Mouse (Mus musculus): ENCODE measurements around the gene Ifi202b. TPM values are rescaled to one million over a fixed set of nuclear protein-coding genes. Genes with fewer than 3 reads are reported as not detected.
"Not testable (repeated sequence)": the region's sequence is repeated elsewhere in the genome, so short reads cannot be mapped to it uniquely, and the experiment has no call there.

Ifi202b gene
- polyA plus RNA-seq, 1 experiment from 2014 or later = 0.07 TPM

DNA sequence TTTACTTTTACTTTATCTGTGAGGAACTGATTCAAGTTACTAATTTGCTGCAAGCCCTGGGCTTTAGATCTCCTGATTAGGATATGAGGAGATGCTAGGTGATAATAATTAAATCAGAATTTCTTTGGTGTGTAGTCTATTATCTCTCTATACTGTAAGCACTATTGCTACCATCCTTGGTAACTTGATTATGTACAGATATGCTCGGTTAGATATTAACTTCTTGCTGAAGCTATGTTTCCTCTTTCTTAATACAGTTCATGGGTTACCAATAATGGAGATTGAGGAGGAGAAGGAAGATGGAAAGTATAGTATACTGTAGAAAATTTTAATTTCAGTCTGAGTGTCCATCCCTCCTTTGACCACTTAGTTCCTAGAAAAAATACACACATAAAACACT lies 29.0 kb downstream of the Ifi202b start:
- no peaks in the 10 kb centered on the region for H3K36me3 ChIP-seq (ENCODE audit: insufficient read depth, low read length)
- TF ChIP-seq CTCF (IDR thresholded peaks at IDR 0.05) = no peak
- no peak for TF ChIP-seq EP300 (IDR thresholded peaks at IDR 0.05)
- DNase-seq (ENCODE audit: low spot score) (no peak), ATAC-seq (no peak)
- H3K4me2 ChIP-seq (replicated peaks; ENCODE audit: low read depth, low read length) = no peak overlapping the region
- H3K4me3 ChIP-seq (ENCODE audit: low read depth, low read length) = no peak overlapping the region
- 82% methylated on average over 1 of the region's 1 CpGs for WGBS
- H3K9ac ChIP-seq (replicated peaks; ENCODE audit: low read depth) = no peak overlapping the region
- H3K27ac ChIP-seq (ENCODE audit: low read length) = no peak overlapping the region
- H3K27me3 ChIP-seq (replicated peaks; ENCODE audit: insufficient read depth, low read length) = no peaks in the 10 kb centered on the region
- no peaks in the 10 kb centered on the region for H3K9me3 ChIP-seq (ENCODE audit: low read length)
- no peaks in the 10 kb centered on the region for H3K4me1 ChIP-seq (ENCODE audit: insufficient read depth, low read depth, low read length)

DNA sequence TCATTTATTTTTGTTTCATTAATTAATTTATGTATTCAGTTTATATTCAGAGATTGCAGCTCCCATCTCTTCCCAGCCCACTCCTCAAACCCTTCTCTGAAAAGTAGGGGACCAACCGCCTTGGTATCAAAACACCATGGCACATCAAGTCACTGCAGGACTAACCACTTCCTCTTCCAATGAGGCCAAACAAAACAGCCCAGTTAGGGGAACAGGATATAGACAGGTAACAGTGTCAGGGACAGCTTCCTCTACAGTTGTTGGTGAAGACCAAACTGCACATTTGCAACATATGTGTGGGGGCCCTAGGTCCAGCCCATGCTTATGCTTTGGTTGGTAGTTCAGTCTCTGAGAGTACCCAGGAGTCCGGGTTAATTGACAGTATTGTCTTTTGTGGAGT lies 33.5 kb downstream of the Ifi202b start:
- not testable (repeated sequence) for H3K4me3 ChIP-seq (ENCODE audit: low read depth, low read length); H3K4me2 ChIP-seq (replicated peaks; ENCODE audit: low read depth, low read length); H3K4me1 ChIP-seq (ENCODE audit: insufficient read depth, low read depth, low read length); DNase-seq (ENCODE audit: low spot score); H3K36me3 ChIP-seq (ENCODE audit: insufficient read depth, low read length); H3K9me3 ChIP-seq (ENCODE audit: low read length); H3K9ac ChIP-seq (replicated peaks; ENCODE audit: low read depth); H3K27me3 ChIP-seq (replicated peaks; ENCODE audit: insufficient read depth, low read length); H3K27ac ChIP-seq (ENCODE audit: low read length); ATAC-seq
- 63% methylated on average over 2 of the region's 2 CpGs for WGBS

DNA sequence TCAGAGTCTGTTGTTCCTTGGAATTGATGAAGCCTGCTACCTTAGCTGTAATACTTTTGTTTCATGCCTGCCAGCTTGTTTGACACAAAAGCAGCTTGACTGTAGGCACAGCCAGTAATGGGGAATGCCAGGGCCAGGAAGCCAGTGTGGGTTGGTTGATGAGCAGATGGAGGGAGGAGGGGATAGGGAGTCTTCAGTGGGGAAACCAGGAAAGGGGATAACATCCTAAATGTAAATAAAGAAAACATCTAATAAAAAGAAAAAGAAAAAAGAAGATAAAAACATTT lies 39.8 kb downstream of the Ifi202b start:
- not testable (repeated sequence) for H3K27ac ChIP-seq (ENCODE audit: low read length); H3K27me3 ChIP-seq (replicated peaks; ENCODE audit: insufficient read depth, low read length); H3K4me2 ChIP-seq (replicated peaks; ENCODE audit: low read depth, low read length); H3K36me3 ChIP-seq (ENCODE audit: insufficient read depth, low read length); H3K9ac ChIP-seq (replicated peaks; ENCODE audit: low read depth); DNase-seq (ENCODE audit: low spot score); H3K4me3 ChIP-seq (ENCODE audit: low read depth, low read length); H3K9me3 ChIP-seq (ENCODE audit: low read length); H3K4me1 ChIP-seq (ENCODE audit: insufficient read depth, low read depth, low read length); ATAC-seq

DNA sequence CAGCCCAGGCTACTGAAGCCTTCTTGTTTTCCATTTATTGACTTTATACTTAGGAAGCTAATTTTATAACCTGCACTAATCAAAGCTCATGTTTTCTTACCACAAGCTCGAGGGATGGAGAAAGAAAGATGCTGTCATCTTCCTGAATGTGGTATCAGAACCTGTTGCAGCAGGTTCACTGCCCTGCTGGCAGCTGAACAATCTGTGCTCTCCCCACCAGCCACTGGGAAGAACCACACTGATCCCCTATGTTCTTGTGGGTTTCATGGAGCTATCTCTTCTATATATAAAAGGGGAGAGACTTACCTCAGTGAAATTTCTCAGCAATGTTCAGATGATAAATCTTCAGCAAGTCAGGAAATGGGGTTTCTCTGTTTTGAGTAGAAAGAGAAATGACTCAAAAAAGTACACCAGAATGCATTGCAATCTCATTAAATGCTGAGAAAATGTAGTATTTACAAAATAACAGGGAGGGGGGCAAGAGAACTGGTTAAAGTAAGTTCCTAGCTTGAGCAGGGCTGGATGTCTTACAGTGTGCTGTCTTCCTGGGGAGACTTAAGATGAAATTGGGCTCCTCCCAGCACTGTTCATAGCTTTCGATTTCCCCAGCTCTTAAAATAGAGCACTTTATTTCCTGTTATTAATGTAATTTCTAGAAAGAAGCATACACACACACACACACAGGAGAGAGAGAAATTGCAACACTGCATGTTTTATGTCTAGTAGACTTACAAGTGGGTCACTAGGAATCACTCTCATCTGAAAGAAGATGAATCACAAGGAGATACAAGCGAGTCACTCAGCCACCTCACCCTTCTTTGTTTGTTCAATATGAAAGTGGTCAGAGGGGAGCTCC lies 40.4 kb downstream of the Ifi202b start, which contains the start of the genes Mndal and Ifi203:
Gene Mndal (minus strand): TSS at position 568 of the 856 bp plus-strand sequence.
Gene Ifi203 (minus strand): TSS at position 749 of the 856 bp plus-strand sequence.
- 36% methylated on average over 3 of the region's 3 CpGs for WGBS
- H3K4me1 ChIP-seq (ENCODE audit: insufficient read depth, low read depth, low read length); H3K4me2 ChIP-seq (replicated peaks; ENCODE audit: low read depth, low read length); H3K36me3 ChIP-seq (ENCODE audit: insufficient read depth, low read length); H3K9me3 ChIP-seq (ENCODE audit: low read length); H3K4me3 ChIP-seq (ENCODE audit: low read depth, low read length); DNase-seq (ENCODE audit: low spot score); H3K9ac ChIP-seq (replicated peaks; ENCODE audit: low read depth); H3K27me3 ChIP-seq (replicated peaks; ENCODE audit: insufficient read depth, low read length); H3K27ac ChIP-seq (ENCODE audit: low read length); ATAC-seq: not testable (repeated sequence)

DNA sequence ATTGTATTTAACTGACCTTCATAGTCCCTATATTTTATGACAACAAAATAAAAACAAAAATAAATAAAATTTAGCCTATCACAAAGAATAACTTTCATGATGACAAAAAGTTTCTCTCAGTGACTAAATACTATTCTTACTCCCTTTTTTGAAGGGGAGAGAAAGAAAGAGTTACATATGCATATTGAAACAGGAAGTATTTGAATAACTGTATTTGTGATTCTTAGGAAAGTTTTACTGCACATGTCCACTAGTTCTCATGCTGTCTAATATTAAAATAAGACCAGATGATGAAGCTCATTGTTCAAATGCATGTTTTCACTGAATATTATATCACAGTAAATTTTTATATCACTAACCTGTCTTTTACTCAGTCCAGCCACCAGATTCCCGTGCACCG lies 41.0 kb downstream of the Ifi202b start:
- H3K27ac ChIP-seq (ENCODE audit: low read length); H3K27me3 ChIP-seq (replicated peaks; ENCODE audit: insufficient read depth, low read length); H3K4me1 ChIP-seq (ENCODE audit: insufficient read depth, low read depth, low read length); H3K4me3 ChIP-seq (ENCODE audit: low read depth, low read length); H3K36me3 ChIP-seq (ENCODE audit: insufficient read depth, low read length); H3K4me2 ChIP-seq (replicated peaks; ENCODE audit: low read depth, low read length); H3K9ac ChIP-seq (replicated peaks; ENCODE audit: low read depth); H3K9me3 ChIP-seq (ENCODE audit: low read length); DNase-seq (ENCODE audit: low spot score); ATAC-seq: not testable (repeated sequence)
- WGBS = 75% methylated on average over 2 of the region's 2 CpGs

DNA sequence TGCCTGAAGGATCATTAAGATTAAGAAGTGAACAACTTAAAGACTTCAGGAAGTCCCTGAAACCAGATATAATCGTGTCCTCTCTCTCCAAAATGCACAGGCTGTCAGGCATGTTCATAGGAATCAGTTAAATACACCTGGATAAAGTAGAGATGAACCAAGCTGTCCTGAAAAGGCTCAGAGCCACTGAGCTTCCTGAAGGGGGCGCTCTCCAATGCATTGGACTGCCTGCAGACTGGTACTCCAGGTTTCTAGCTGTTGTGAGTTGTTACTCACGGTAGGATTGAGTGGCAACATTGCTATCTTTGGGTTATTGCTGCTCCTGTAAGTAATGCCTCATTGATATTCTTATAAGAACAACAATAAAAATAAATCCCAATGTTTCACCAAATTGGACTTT lies 63.3 kb downstream of the Ifi202b start:
- WGBS = 59% methylated on average over 2 of the region's 3 CpGs
- ATAC-seq = not testable (repeated sequence)

DNA sequence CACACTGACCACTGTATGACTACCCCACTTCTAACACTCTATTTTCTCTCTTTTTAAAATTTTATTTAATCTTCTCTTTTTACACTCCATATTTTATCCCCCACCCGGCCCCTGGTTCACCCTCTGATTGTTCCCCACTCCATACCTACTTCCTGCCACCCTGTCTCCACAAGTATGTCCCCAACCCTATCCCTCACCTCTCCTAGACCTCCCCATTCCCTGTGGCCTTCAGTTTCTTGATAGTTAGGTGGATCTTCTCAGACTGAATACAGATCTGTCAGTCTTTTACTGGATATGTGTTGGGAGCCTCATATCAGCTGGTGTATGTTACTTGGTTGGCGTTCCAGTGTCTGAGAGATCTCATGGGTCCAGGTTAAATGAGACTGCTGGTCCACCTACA lies 68.0 kb downstream of the Ifi202b start:
- Histone ChIP-seq H3K36me3 (ENCODE audit: insufficient read depth, low read length) (no peaks in the 10 kb centered on the region), H3K27me3 (replicated peaks; ENCODE audit: insufficient read depth, low read length) (no peaks in the 10 kb centered on the region), H3K4me3 (ENCODE audit: low read depth, low read length) (no peak overlapping the region), H3K27ac (ENCODE audit: low read length) (no peak overlapping the region), H3K4me2 (replicated peaks; ENCODE audit: low read depth, low read length) (no peak overlapping the region), H3K9ac (replicated peaks; ENCODE audit: low read depth) (no peak overlapping the region), H3K4me1 (ENCODE audit: insufficient read depth, low read depth, low read length) (no peaks in the 10 kb centered on the region), H3K9me3 (ENCODE audit: low read length) (no peaks in the 10 kb centered on the region)
- 71% methylated on average over 2 of the region's 2 CpGs for WGBS
- ATAC-seq = no peak
- TF ChIP-seq CTCF (IDR thresholded peaks at IDR 0.05) (no peak), EP300 (IDR thresholded peaks at IDR 0.05) (no peak)
- no peak for DNase-seq (ENCODE audit: low spot score)

More for the DNA sequence above, 63.3 kb downstream of the Ifi202b start:
- H3K27ac ChIP-seq (ENCODE audit: low read length); H3K4me3 ChIP-seq (ENCODE audit: low read depth, low read length); H3K4me1 ChIP-seq (ENCODE audit: insufficient read depth, low read depth, low read length); H3K9me3 ChIP-seq (ENCODE audit: low read length); DNase-seq (ENCODE audit: low spot score); H3K9ac ChIP-seq (replicated peaks; ENCODE audit: low read depth); H3K36me3 ChIP-seq (ENCODE audit: insufficient read depth, low read length); H3K4me2 ChIP-seq (replicated peaks; ENCODE audit: low read depth, low read length); H3K27me3 ChIP-seq (replicated peaks; ENCODE audit: insufficient read depth, low read length): not testable (repeated sequence)

DNA sequence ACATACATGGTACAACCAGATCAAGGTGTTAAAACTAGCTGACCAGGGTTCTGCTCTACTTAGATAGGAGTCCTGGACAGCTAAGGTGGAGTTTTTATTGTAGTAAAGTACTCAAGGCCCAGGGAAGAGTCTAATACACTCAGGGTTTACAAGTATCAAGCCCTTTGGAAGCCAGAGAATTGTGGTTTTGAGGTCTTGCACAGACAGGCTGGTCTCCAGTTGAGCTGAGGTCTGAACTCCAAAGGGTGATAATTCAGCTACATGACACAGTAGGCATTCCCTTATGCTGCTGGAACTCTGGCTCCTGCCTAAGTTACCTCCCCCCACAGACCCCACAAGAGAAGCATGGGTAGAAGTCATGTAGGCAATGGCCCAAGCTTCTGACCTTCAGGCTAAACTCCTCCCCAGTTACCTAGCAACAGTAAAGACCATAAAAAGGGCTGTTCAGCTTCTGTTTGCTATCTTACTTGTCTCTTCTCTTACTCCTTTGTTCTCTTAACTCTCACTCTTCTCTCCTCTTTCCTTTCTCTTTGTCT lies 69.2 kb downstream of the Ifi202b start:
- H3K4me3 ChIP-seq (ENCODE audit: low read depth, low read length); DNase-seq (ENCODE audit: low spot score); H3K4me1 ChIP-seq (ENCODE audit: insufficient read depth, low read depth, low read length); ATAC-seq; H3K36me3 ChIP-seq (ENCODE audit: insufficient read depth, low read length); H3K27me3 ChIP-seq (replicated peaks; ENCODE audit: insufficient read depth, low read length); H3K27ac ChIP-seq (ENCODE audit: low read length); H3K9me3 ChIP-seq (ENCODE audit: low read length); H3K9ac ChIP-seq (replicated peaks; ENCODE audit: low read depth); H3K4me2 ChIP-seq (replicated peaks; ENCODE audit: low read depth, low read length): not testable (repeated sequence)
